Mouse (Mus musculus): Measurements from ENCODE around the gene Tomm40l.

The Tomm40l gene

DNA sequence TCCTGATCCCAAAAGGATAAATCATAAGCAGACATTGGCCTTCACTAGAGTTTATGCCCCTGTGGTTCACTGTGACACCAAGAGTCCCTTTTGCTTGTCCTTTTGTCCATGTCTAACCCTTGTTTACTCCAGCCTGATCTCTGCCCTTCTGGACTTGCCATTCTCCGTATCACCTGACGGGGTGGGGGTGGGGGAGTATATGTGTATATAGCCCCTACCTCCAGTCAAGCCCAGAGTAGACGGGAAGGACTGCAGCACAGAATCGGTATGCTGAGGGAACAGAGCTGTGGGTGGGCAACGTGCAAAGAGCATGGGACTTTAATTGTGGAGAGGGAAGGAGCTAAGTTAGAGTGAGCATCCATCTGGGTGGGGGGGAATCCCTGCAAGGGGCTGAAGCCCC lies 2.5 kb upstream of the Tomm40l start, which contains the start of gene Apoa2:
TSS of gene Apoa2 (plus strand) at position 198 of the 400 bp plus-strand sequence.
- DNase-seq = no peak

DNA sequence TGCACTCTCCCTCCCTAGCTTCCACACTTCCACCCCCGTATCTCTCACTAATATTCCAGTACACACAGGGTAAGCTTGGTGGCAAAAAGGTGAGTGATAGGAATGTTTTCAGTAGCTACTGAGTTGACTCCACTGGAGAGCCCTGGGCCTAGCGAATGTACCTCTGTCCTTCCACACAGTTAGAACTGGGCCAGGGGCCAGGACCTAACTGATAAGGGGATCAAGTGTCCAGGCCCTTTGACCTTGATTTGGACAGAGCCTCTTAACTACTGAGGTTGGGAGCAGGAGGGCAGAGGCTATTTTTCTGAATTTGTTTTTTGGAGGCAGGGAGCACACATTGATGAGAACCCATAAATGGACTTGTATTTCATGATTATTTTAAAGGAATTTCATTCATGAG lies 1.5 kb upstream of the Tomm40l start:
- DNase-seq = peak; percentile 69 to 72

DNA sequence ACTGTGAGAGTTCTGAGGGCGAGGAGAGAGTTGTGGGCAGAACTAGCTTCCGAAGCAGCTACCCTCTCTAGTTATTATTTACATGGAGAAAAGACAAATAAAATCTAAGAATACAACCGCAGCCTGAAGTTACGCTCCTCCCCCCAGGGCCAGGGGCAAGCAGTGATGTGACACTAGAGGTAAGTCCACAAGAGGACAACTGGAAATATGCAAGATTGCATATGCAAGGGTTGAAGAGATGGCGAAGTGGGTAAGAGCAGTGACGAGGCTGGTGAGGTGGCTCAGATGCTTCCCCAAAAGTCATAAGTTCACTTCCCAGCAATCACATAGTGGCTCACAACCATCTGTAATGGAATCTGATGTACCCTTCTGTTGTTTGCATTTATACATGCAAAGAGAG lies 854 bp upstream of the Tomm40l start:
- no peak for DNase-seq

- no peak for DNase-seq
These were observed 777 bp downstream of the Tomm40l start for GRCm38 (mm10) chr1:171221281-171222193.

DNA sequence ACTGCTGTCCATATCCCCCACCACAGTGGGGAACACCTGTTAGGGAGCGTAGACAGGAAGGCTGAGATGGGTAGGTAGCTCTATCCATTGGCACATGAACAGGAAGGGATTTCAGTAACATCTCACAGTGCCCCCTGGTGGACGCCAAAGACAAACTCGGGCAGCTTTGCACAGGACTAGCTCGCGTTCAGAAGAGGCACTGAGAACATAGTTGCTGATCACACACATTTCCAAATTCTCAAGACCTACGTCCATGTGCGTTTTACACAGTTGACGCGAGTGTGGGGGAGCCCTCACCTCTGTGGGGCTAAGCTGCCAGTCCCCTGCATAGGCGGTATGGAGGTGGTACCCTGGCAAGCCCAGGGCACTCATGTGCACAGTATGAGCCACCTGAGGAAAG lies 1.4 kb downstream of the Tomm40l start:
- DNase-seq = peak; percentile 79 to 86

GRCm38 (mm10) chr1:171216241-171216955 lies 5.9 kb downstream of the Tomm40l start:
- DNase-seq = no peak

DNA sequence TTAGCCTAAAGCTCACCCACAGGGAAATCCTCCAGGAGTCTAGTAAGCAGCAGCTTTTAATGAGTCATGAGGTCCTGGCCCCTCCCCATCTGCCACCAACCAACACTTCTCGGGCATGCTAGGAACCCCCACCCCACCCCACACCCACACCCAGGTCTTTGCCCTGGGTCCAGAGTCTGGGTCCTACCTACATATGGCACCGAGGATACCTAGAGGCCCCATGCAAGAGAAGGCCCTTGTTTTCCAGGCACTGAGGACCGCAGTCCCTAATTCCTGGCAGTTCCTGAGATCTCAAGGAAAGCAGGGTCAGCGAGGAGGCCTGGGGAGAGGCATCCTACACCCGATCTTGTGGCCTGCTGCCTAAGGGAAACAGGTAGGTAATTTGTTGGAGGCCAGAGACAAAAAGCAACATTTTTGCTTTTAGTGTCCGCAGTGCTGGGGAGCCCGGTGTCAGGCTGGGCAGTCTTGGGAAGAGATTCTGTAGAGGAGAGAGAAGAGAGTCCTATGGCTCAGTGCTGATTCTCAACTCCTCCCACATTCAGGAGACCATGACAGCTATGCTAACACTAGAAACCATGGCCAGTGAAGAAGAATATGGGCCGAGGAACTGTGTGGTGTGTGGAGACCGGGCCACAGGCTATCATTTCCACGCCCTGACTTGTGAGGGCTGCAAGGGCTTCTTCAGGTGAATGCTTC lies 8.4 kb downstream of the Tomm40l start, which contains the start of gene Nr1i3:
TSS of gene Nr1i3 (plus strand) at position 170 of the 696 bp plus-strand sequence.
- no peak for DNase-seq

DNA sequence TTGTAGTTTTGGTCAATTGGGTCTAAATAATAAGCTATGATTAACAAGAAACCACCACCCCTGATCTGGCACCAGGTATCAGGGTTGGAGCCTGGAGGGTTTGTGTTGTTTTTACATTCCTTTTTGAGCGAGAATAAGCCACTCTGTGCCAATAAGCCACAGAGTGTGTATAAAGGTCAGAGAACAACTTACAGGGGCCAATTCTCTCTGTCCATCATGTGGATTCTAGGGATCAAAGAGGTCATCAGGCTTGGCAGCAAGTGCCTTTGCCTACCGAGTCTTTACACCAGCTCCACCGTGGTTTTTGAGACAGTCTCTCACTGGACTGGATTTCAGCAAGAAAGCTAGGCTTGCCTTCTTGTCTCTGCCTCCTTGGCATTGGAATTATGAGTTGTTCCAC lies 9.5 kb downstream of the Tomm40l start:
- DNase-seq = no peak

DNA sequence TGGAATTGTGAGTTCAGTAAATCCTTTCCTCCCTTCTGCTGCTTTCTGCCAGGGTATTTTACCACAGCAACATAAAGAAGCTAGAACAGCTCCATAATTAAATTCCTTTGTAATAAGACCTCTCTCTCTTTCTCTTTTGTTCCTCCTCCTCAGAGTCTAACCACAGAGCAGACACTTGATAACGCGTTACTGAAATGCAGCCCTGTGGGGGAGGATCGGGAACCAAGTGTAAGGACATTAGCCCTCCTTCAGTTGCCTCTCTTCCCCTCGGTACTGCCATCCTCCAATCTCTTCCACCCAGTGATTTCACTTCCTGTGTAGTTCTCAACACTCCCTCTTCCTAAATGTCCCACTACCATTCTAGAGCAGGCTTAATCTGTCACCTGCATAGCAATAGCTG lies 12.9 kb downstream of the Tomm40l start:
- no peak for DNase-seq

GRCm38 (mm10) chr1:171205704-171206493 lies 16.4 kb downstream of the Tomm40l start:
- DNase-seq = no peak

DNA sequence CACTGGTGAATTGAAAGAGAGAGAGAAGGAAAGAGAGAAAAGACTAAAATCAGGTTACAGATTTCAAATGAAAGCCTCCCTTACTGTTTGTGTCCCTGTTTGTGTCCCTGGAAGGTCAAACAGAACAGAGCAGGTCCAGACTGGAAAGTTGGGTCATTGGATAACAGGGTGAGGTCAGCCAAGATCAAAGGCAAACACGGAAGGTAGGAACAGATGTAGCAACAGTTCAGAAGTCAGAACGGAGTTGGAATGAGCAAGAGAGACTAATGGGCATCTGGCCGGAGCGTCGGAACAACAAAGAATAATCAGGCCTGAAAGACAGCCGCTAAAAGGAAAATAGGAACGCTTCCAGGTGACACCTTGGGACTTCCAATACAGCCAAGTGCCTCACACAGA lies 18.1 kb downstream of the Tomm40l start:
- peak in 1 of 2 experiments; percentile 45 for DNase-seq

GRCm38 (mm10) chr1:171203471-171204248 lies 18.7 kb downstream of the Tomm40l start:
- no peak for DNase-seq

DNA sequence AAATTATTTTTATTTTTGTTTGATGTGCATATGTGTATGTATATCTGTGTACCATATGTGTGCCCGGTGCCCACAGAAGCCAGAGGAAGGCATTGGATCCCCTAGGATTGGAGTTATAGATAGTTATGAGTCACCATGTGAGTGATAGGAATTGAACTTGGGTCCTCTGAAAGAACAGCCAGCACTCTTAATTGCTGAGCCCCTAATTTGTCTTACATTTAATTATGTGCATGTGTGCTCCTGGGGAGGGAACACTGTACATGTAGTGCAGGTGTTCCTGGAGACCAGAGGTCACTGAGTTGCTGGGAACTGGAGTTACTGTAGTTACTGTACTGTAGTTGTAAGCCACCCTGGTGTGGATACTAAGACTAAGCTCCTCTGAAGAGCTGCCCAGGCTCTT lies 21.5 kb downstream of the Tomm40l start:
- DNase-seq = no peak

DNA sequence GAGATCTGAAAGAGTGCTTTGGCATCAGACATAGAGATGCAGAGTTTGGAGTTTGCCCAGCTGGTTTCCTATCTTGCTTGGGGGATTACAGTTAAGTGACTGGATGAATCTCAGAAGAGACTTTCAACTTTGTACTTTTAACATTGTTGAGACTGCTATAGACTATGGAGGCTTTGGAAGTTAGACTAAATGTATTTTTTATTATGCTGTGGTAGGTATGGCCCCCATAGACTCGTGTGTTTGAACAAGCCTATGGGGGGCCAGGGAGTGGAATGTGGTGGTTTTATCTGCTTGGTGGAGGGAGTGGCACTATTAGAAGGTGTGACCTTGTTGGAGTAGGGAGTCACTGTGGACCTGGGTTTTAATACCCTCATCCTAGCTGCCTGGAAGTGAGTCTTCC lies 22.8 kb downstream of the Tomm40l start:
- no peak for DNase-seq

DNA sequence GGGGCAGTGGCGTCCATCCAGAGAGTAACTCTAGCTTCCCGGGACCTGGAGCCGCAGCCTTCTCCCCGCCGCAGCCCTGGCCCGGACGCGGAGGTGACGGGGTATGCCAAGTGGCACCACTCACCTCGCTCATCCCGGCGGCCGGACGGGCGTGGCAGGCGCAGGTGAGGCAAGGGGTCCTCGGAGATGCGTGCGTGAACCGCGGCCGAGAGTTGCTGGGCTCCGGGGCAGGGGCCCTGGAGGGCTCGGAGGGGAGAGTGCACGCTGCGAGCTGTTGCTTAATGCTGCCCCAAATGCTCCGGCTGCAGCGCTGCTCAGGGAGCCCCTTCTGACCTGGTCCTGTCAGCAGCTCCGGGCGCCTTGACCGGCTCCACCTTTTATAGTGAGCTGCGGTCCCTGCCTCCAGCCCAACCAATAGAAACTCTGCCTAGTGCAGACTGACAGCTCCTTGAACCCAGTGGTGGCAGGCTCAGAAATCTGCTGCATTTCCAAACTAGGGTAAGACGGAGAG lies 26.4 kb downstream of the Tomm40l start, which contains the start of gene Pcp4l1:
TSS of gene Pcp4l1 (minus strand) at position 382 of the 511 bp plus-strand sequence.
- DNase-seq = peak; percentile 74 to 76

DNA sequence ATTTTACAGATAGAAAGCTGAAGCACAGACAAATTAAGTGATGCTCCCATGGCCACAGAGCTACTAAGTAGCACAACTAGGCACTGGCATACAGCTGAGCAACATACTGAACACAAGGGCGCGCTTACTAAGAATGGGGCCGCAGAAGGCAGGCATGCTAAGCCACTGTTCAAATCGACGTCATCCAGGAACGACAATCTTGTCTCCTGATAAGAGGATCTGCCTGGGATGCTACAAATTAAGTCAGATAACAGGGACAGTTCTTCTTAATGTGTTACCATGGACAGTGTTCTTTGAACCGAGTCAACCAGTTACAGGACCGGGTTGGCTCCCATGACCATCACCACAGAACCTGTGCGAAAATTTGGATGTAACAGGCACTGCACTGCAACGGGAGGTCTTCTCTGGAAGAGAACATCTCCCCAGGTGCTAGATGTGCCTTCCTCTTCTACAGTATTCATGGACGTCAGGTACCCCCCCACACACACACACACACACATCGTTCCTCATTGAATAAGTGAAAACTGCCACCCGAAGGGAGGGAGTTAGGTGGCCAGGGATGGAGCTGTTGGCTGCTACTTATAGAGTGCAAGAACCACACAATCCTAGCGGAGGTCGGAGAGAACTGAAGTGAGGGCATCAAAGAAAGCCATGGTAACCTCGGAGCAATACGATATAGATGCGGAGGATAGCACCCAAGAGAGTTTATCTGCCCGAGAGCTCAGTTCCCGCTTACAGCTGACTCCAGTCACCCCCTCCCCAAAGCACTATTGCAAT lies 27.1 kb downstream of the Tomm40l start:
- no peak for DNase-seq

- no peak for DNase-seq
These were observed 28.1 kb downstream of the Tomm40l start for GRCm38 (mm10) chr1:171193911-171194830.

DNA sequence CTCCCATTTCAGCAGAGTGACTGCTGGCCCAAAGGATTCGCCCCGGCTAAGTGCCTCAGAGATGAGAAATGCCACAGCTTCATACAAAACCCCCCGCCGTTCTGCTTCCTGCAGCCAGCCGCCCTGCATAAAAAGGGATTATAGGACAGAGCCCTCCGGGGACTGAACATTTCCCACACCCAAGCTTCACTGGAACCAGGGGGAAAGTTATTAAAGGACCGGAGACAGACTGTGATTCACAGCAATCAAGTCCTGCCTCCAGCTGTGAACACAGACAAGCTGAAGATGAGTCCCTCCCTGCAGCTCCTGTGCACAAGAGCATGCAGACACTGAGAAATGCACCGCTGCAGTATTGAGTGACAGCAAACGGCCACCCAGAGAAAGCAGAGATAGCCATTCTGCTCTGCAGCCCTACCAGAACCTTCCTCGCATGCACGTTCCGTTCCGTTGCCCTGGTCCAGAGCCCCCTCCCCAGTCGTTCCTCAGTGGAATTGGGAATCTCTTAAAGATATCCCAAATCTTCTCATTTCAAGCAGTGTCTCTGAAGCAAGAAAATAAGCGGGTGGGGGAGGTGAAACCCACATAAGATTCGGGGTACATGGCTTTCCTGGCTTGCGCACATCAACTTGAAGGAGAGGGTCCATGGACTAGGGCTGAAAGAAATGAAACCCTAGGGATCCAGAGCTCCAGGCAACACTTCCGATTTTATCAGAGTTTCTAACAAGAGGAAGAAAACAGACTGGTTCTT lies 29.0 kb downstream of the Tomm40l start:
- DNase-seq = no peak

Data from lung, adult 18-20 months (tissue).